Mouse (Mus musculus) CH12.LX (cell line): ENCODE results near the gene Slc38a7. TPM values are rescaled to one million over a fixed set of nuclear protein-coding genes. Genes with fewer than 3 reads are reported as not detected.
A peak's percentile ranks its signal among the peaks of the same experiment; 100 is the strongest.

Experiments
- DNase-seq: peaks from one replicate; pipeline ENCODE4 v3.0.0-alpha.2; 2013; ENCODE audit errors: extremely low read depth
- H3K27ac ChIP-seq: 2 replicates; pipeline ENCODE4 v1.5.1; 2012; ENCODE audit warnings: low read depth, mild to moderate bottlenecking, control low read depth, moderate library complexity; ENCODE audit not compliant: insufficient read depth
- H3K27me3 ChIP-seq: replicated peaks from 2 replicates; pipeline ENCODE3; 2012; ENCODE audit warnings: inconsistent platforms
- H3K36me3 ChIP-seq, 2 experiments: replicated peaks in 1 of 2; 2 replicates each; pipeline versions ENCODE3 to v1.6.1; 2012; ENCODE audit warnings: inconsistent platforms in 1 of 2, low read length in 1 of 2, mild to moderate bottlenecking in 1 of 2, mixed read lengths in 1 of 2, moderate library complexity in 1 of 2; ENCODE audit not compliant: control insufficient read depth in 1 of 2, insufficient read depth in 1 of 2
- H3K4me1 ChIP-seq, 2 experiments: 2 replicates each; pipeline ENCODE4 v1.6.1; 2012; ENCODE audit warnings: inconsistent platforms in 1 of 2, moderate library complexity in 1 of 2; ENCODE audit not compliant: insufficient read depth in 2 of 2, control insufficient read depth in 1 of 2
- H3K4me2 ChIP-seq: 2 replicates; pipeline ENCODE4 v1.6.1; 2012; ENCODE audit warnings: low read depth, mild to moderate bottlenecking, control low read depth; ENCODE audit not compliant: poor library complexity, insufficient read depth, severe bottlenecking
- H3K4me3 ChIP-seq, 3 experiments: fragments of 150-350 bp in 1 of 3; sonication (generic) in 1 of 3; replicated peaks in 1 of 3; 2 replicates each; pipeline versions ENCODE3 to v1.5.1; 2011 to 2012; ENCODE audit warnings: low read depth in 2 of 3, low read length in 2 of 3, mild to moderate bottlenecking in 2 of 3, moderate library complexity in 2 of 3, control low read depth in 1 of 3, improper control_type of control experiment in 1 of 3, inconsistent platforms in 1 of 3, mixed read lengths in 1 of 3; ENCODE audit not compliant: poor library complexity in 1 of 3
- H3K79me2 ChIP-seq: replicated peaks from 2 replicates; pipeline ENCODE4 v1.6.1; 2012; ENCODE audit warnings: mild to moderate bottlenecking, moderate library complexity; ENCODE audit not compliant: control insufficient read depth, poor library complexity, insufficient read depth, severe bottlenecking; ENCODE audit errors: extremely low read depth
- H3K9ac ChIP-seq: 2 replicates; pipeline ENCODE4 v1.6.1; 2012; ENCODE audit warnings: low read depth, mild to moderate bottlenecking, control low read depth, moderate library complexity; ENCODE audit not compliant: insufficient read depth
- H3K9me3 ChIP-seq: replicated peaks from 2 replicates; pipeline ENCODE3; 2012; ENCODE audit warnings: low read length, inconsistent platforms, mixed read lengths
- BHLHE40 ChIP-seq: IDR thresholded peaks from 2 replicates; pipeline ENCODE4 v1.6.1; 2011; ENCODE audit warnings: mild to moderate bottlenecking, low read depth, low read length, improper control_type of control experiment
- CHD1 ChIP-seq: IDR thresholded peaks from 2 replicates; pipeline ENCODE4 v1.6.1; 2012; ENCODE audit warnings: low read depth, low read length, improper control_type of control experiment, inconsistent platforms
- CHD2 ChIP-seq: IDR thresholded peaks from 2 replicates; pipeline ENCODE4 v1.6.1; 2011; ENCODE audit warnings: low read length, improper control_type of control experiment
- CTCF ChIP-seq, 2 experiments: IDR thresholded peaks in 1 of 2; conservative IDR thresholded peaks in 1 of 2; 2 replicates each; pipeline ENCODE4 v1.5.1; 2011 to 2012; ENCODE audit warnings: low read depth in 2 of 2, low read length in 2 of 2, improper control_type of control experiment in 1 of 2, inconsistent platforms in 1 of 2, mild to moderate bottlenecking in 1 of 2, moderate library complexity in 1 of 2
- EP300 ChIP-seq: IDR thresholded peaks from 2 replicates; pipeline ENCODE4 v1.6.1; 2011; ENCODE audit warnings: low read length, improper control_type of control experiment
- GABPA ChIP-seq: IDR thresholded peaks from 2 replicates; pipeline ENCODE4 v1.6.1; 2012; ENCODE audit warnings: low read depth, low read length, improper control_type of control experiment, inconsistent platforms; ENCODE audit not compliant: insufficient replicate concordance
- HCFC1 ChIP-seq: IDR thresholded peaks from 2 replicates; pipeline ENCODE4 v1.6.1; 2012; ENCODE audit warnings: low read depth, mild to moderate bottlenecking, inconsistent platforms, low read length, improper control_type of control experiment
- IRF4 ChIP-seq: IDR thresholded peaks from 2 replicates; pipeline ENCODE4 v1.6.1; 2014; ENCODE audit warnings: low read depth, mild to moderate bottlenecking, inconsistent platforms, low read length, improper control_type of control experiment
- JUN ChIP-seq: IDR thresholded peaks from 2 replicates; pipeline ENCODE4 v1.6.1; 2011; ENCODE audit warnings: low read depth, mild to moderate bottlenecking, low read length, improper control_type of control experiment, moderate library complexity; ENCODE audit not compliant: insufficient read depth
- JUND ChIP-seq: conservative IDR thresholded peaks from 2 replicates; pipeline ENCODE4 v1.6.1; 2011; ENCODE audit warnings: low read depth, low read length, improper control_type of control experiment
- KAT2A ChIP-seq: IDR thresholded peaks from 2 replicates; pipeline ENCODE4 v1.6.1; 2012; ENCODE audit warnings: low read length, improper control_type of control experiment, inconsistent platforms; ENCODE audit not compliant: insufficient replicate concordance
- MAFK ChIP-seq: IDR thresholded peaks from 2 replicates; pipeline ENCODE4 v1.6.1; 2011; ENCODE audit warnings: low read length, improper control_type of control experiment; ENCODE audit not compliant: insufficient replicate concordance
- MAX ChIP-seq: IDR thresholded peaks from 2 replicates; pipeline ENCODE4 v1.6.1; 2011; ENCODE audit warnings: low read length, improper control_type of control experiment
- MAZ ChIP-seq: IDR thresholded peaks from 2 replicates; pipeline ENCODE4 v1.6.1; 2012; ENCODE audit warnings: low read depth, mild to moderate bottlenecking, inconsistent platforms, low read length, improper control_type of control experiment, moderate library complexity
- MEF2A ChIP-seq: IDR thresholded peaks from 2 replicates; pipeline ENCODE4 v1.6.1; 2014; ENCODE audit warnings: low read depth, mild to moderate bottlenecking, inconsistent platforms, low read length, improper control_type of control experiment, borderline replicate concordance
- MXI1 ChIP-seq: IDR thresholded peaks from 2 replicates; pipeline ENCODE4 v1.6.1; 2011; ENCODE audit warnings: mild to moderate bottlenecking, low read depth, low read length, improper control_type of control experiment
- MYC ChIP-seq: IDR thresholded peaks from 2 replicates; pipeline ENCODE4 v1.6.1; 2011; ENCODE audit warnings: low read depth, mild to moderate bottlenecking, improper control_type of control experiment, low read length
- NELFE ChIP-seq: IDR thresholded peaks from 2 replicates; pipeline ENCODE4 v1.6.1; 2011; ENCODE audit warnings: low read depth, low read length, improper control_type of control experiment
- NRF1 ChIP-seq: IDR thresholded peaks from 2 replicates; pipeline ENCODE4 v1.6.1; 2014; ENCODE audit warnings: low read depth, mild to moderate bottlenecking, inconsistent platforms, low read length, improper control_type of control experiment, moderate library complexity
- PAX5 ChIP-seq: IDR thresholded peaks from 2 replicates; pipeline ENCODE4 v1.6.1; 2012; ENCODE audit warnings: low read length, inconsistent platforms, mixed read lengths
- POLR2A ChIP-seq: IDR thresholded peaks from 2 replicates; pipeline ENCODE4 v1.6.1; 2011; ENCODE audit warnings: low read depth, mild to moderate bottlenecking, improper control_type of control experiment, low read length
- RAD21 ChIP-seq: IDR thresholded peaks from 2 replicates; pipeline ENCODE4 v1.6.1; 2011; ENCODE audit warnings: low read depth, mild to moderate bottlenecking, low read length, improper control_type of control experiment, moderate library complexity
- SIN3A ChIP-seq: IDR thresholded peaks from 2 replicates; pipeline ENCODE4 v1.6.1; 2012; ENCODE audit warnings: low read length, improper control_type of control experiment, inconsistent platforms
- TBP ChIP-seq: conservative IDR thresholded peaks from 2 replicates; pipeline ENCODE4 v1.6.1; 2011; ENCODE audit warnings: low read depth, low read length, improper control_type of control experiment
- TCF12 ChIP-seq: IDR thresholded peaks from 2 replicates; pipeline ENCODE4 v1.6.1; 2014; ENCODE audit warnings: low read depth, mild to moderate bottlenecking, inconsistent platforms, low read length, improper control_type of control experiment
- UBTF ChIP-seq: IDR thresholded peaks from 2 replicates; pipeline ENCODE4 v1.6.1; 2012; ENCODE audit warnings: low read depth, mild to moderate bottlenecking, inconsistent platforms, low read length, improper control_type of control experiment, moderate library complexity
- USF1 ChIP-seq: IDR thresholded peaks from 2 replicates; pipeline ENCODE4 v1.6.1; 2014; ENCODE audit warnings: low read depth, mild to moderate bottlenecking, inconsistent platforms, low read length, improper control_type of control experiment
- USF2 ChIP-seq: conservative IDR thresholded peaks from 2 replicates; pipeline ENCODE4 v1.6.1; 2011; ENCODE audit warnings: low read depth, low read length, improper control_type of control experiment
- ZMIZ1 ChIP-seq: IDR thresholded peaks from 2 replicates; pipeline ENCODE4 v1.6.1; 2012; ENCODE audit warnings: low read depth, mild to moderate bottlenecking, inconsistent platforms, low read length, improper control_type of control experiment
- ZNF384 ChIP-seq: IDR thresholded peaks from 2 replicates; pipeline ENCODE4 v1.6.1; 2012; ENCODE audit warnings: low read depth, low read length, improper control_type of control experiment, inconsistent platforms
- dilution Hi-C: fragments of 300-500 bp; cut with MboI; formaldehyde crosslinking; loops from 2 replicates; pipeline ENCODE4 v1.14.3; 2020; ENCODE audit warnings: low sequenced_read_pairs; ENCODE audit not compliant: extremely low pct_unique_long_range_greater_than_20kb, extremely low pct_ligation_motif_present
- in situ Hi-C: fragments of 300-500 bp; cut with MboI; formaldehyde crosslinking; loops from 3 replicates; pipeline ENCODE4 v1.14.3; 2019; ENCODE audit warnings: low sequenced_read_pairs, low pct_ligation_motif_present, low pct_unique_long_range_greater_than_20kb, mixed read lengths
- polyA plus RNA-seq: library from polyadenylated mRNA; unstranded; fragments of >175 nt; gene quantifications from 2 replicates; pipeline ENCODE4 v1.2.1, GENCODE M21; 2012; ENCODE audit warnings: low read depth; ENCODE audit not compliant: insufficient read length
- total RNA-seq, 2 experiments: library from RNA; depleted of rRNA; stranded (reverse); fragments of 300-350 nt in 1 of 2; fragments of >200 nt in 1 of 2; gene quantifications; 2 replicates each; pipeline ENCODE4 v1.2.3; 2012 to 2014

The Slc38a7 gene
- total and polyA plus RNA-seq, 3 experiments = 13.9 to 33.2 (median 31.0) TPM

GRCm38 (mm10) chr8:95887578-95888284, 34.4 kb upstream of the Slc38a7 start:
- Histone ChIP-seq H3K79me2 (peaks cover 49% of the 10 kb centered on the region), H3K27me3 (no peaks in the 10 kb centered on the region), H3K9me3 (peaks cover 2% of the 10 kb centered on the region), H3K27ac (peak overlapping the region; percentile 91), H3K4me3 (peak overlapping the region; percentile 96 to 100 (median 98)), H3K4me1 (peaks cover 4 to 33% of the 10 kb centered on the region in 2 experiments), H3K36me3 (peaks cover 0 to 5% of the 10 kb centered on the region in 2 experiments), H3K9ac (peak overlapping the region; percentile 91), H3K4me2 (peak overlapping the region; percentile 99)
- in situ Hi-C loops = no loop called here
- peak; percentile 65 for DNase-seq
- TF ChIP-seq JUND = no peak
- TF ChIP-seq USF1 = peak; percentile 80
- 0 out of 2 replicates have a peak, but pooled peaks have one; percentile 22 for TF ChIP-seq TCF12
- no peak; the same call in 1 of the 2 replicates for TF ChIP-seq MEF2A
- no peak for TF ChIP-seq EP300
- TF ChIP-seq BHLHE40 = no peak; the same call in 1 of the 2 replicates
- no peak for TF ChIP-seq RAD21
- no peak; the same call in 1 of the 2 replicates for TF ChIP-seq MAFK
- no peak for TF ChIP-seq POLR2A
- TF ChIP-seq MAZ = no peak
- TF ChIP-seq ZNF384 = no peak
- no peak for TF ChIP-seq PAX5
- 0 out of 2 replicates have a peak, but pooled peaks have one; percentile 65 for TF ChIP-seq NELFE
- no peak for TF ChIP-seq USF2
- no peak for TF ChIP-seq CHD1
- 0 out of 2 replicates have a peak, but pooled peaks have one; percentile 24 for TF ChIP-seq HCFC1
- peak; percentile 78 for TF ChIP-seq NRF1
- TF ChIP-seq CTCF (conservative IDR thresholded peaks at IDR 0.05 in 1 of 2, IDR thresholded peaks at IDR 0.05 in 1 of 2; ENCODE audit: low read depth in 2 of 2, low read length in 2 of 2) = no peak
- TF ChIP-seq JUN = no peak
- 0 out of 2 replicates have a peak, but pooled peaks have one; percentile 17 for TF ChIP-seq IRF4
- peak; percentile 91 for TF ChIP-seq MAX
- TF ChIP-seq ZMIZ1 = peak; percentile 80; the same call in 1 of the 2 replicates
- TF ChIP-seq GABPA = no peak
- peak; percentile 81; the same call in 1 of the 2 replicates for TF ChIP-seq MYC
- TF ChIP-seq SIN3A = peak; percentile 91
- peak; percentile 74; the same call in 1 of the 2 replicates for TF ChIP-seq MXI1
- TF ChIP-seq KAT2A = no peak
- peak; percentile 83 for TF ChIP-seq CHD2
- no peak for TF ChIP-seq TBP
- TF ChIP-seq UBTF = no peak
- dilution Hi-C loops = no loop called here
